Mouse (Mus musculus): ENCODE measurements around the gene Agk.

- TF ChIP-seq CTCF (IDR thresholded peaks at IDR 0.05; ENCODE audit: control insufficient read depth, insufficient read depth, insufficient replicate concordance, low read depth, low read length): no peak
- TF ChIP-seq POLR2A (IDR thresholded peaks at IDR 0.05; ENCODE audit: control insufficient read depth, low read depth, low read length): no peak
Measured at GRCm38 (mm10) chr6:40413565-40413964, 88.6 kb downstream of the Agk start.
